Mouse (Mus musculus) forebrain, embryonic 12.5 days (tissue): Measurements from ENCODE around the gene Tff3. TPM values are rescaled to one million over a fixed set of nuclear protein-coding genes. Genes with fewer than 3 reads are reported as not detected.
A peak's percentile ranks its signal among the peaks of the same experiment; 100 is the strongest.

Experiments used
- ATAC-seq: fragments of 200-750 bp; cut with Nextera tagmentation; 2 replicates; pipeline ENCODE4 v1.8.0; 2017; ENCODE audit warnings: moderate TSS enrichment; ENCODE audit not compliant: low FRiP score
- H3K27ac ChIP-seq: fragments of 300-500 bp; sonication (generic); 2 replicates; pipeline ENCODE4 v1.5.1; 2016; ENCODE audit warnings: mild to moderate bottlenecking
- H3K27me3 ChIP-seq: fragments of 300-500 bp; sonication (generic); 2 replicates; pipeline ENCODE4 v1.6.1; 2016; ENCODE audit warnings: mild to moderate bottlenecking
- H3K36me3 ChIP-seq: fragments of 300-500 bp; sonication (generic); replicated peaks from 2 replicates; pipeline ENCODE4 v1.6.1; 2016; ENCODE audit warnings: mild to moderate bottlenecking
- H3K4me1 ChIP-seq: fragments of 300-500 bp; sonication (generic); 2 replicates; pipeline ENCODE4 v1.6.1; 2016
- H3K4me2 ChIP-seq: fragments of 300-500 bp; sonication (generic); 2 replicates; pipeline ENCODE4 v1.6.1; 2016; ENCODE audit warnings: mild to moderate bottlenecking, moderate library complexity
- H3K4me3 ChIP-seq: fragments of 300-500 bp; sonication (generic); replicated peaks from 2 replicates; pipeline ENCODE4 v1.5.1; 2016; ENCODE audit warnings: mild to moderate bottlenecking
- H3K9ac ChIP-seq: fragments of 300-500 bp; sonication (generic); 2 replicates; pipeline ENCODE4 v1.6.1; 2016; ENCODE audit warnings: mild to moderate bottlenecking
- H3K9me3 ChIP-seq: fragments of 300-500 bp; sonication (generic); 2 replicates; pipeline ENCODE4 v1.6.1; 2016
- WGBS: fragments of 180-500 bp; shearing (Covaris S2); methylation state at CpG from one replicate; pipeline ENCODE4 v1.1.7; 2016; 5-methylcytosine and 5-hydroxymethylcytosine counted together
- polyA plus RNA-seq: library from polyadenylated mRNA; unstranded; fragments of >200 nt; fragmentation: Nextera tagmentation; extraction: Ambion mirVana; gene quantifications from 2 replicates; pipeline ENCODE4 v1.2.1, GENCODE M21; 2016

Gene Tff3
- polyA plus RNA-seq, 1 experiment from 2014 or later = 0.88 TPM

DNA sequence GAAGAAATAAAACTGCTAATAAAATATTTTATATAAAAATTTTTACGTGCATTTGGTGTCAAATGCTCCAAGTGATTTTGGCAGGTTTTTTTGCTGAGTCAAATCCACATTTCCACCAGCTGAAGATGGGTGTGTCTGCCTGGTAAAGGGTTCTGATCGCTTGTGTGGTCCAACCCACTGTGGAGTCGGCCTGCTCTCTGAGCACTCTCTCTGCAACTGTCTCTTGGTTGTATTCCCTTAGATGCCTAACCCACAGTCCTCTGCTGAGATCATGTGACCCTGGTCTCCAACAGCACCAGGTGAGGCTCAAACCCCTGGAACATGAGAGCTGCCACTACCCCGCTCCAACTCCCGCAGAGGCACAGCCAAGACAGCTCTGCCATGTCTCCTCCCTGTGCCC is 11.5 kb downstream of the Tff3 start:
- whole genome bisulfite sequencing = 87% methylated on average over 5 of the region's 5 CpGs
- ATAC-seq = no peak
- H3K4me3 ChIP-seq = no peak overlapping the region
- peaks cover 18% of the 10 kb centered on the region for H3K4me1 ChIP-seq
- H3K27me3 ChIP-seq = no peaks in the 10 kb centered on the region
- H3K9ac ChIP-seq = no peak overlapping the region
- no peak overlapping the region for H3K4me2 ChIP-seq
- H3K9me3 ChIP-seq = no peaks in the 10 kb centered on the region
- peaks cover 10% of the 10 kb centered on the region for H3K36me3 ChIP-seq
- H3K27ac ChIP-seq = no peak overlapping the region

DNA sequence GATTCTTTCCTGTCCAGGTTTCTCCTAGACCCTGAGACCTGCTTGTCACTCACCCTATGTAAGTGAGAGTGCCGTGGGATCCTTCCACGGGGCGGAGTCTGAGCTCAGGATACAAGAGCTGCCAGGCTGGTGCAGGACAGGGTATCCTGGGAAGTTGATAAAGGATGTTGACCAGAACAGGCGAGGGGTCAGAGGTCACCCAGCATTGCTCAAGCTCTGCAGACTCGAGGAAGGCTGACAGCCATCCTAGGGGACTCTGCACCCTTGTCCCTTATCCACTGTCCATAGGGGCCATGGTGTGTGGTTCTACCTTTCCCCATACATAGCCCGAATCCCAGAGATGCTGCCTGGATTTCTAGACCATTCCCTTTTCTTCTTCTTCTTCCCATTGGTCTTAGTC is 13.4 kb downstream of the Tff3 start:
- peaks cover 21% of the 10 kb centered on the region for H3K4me1 ChIP-seq

DNA sequence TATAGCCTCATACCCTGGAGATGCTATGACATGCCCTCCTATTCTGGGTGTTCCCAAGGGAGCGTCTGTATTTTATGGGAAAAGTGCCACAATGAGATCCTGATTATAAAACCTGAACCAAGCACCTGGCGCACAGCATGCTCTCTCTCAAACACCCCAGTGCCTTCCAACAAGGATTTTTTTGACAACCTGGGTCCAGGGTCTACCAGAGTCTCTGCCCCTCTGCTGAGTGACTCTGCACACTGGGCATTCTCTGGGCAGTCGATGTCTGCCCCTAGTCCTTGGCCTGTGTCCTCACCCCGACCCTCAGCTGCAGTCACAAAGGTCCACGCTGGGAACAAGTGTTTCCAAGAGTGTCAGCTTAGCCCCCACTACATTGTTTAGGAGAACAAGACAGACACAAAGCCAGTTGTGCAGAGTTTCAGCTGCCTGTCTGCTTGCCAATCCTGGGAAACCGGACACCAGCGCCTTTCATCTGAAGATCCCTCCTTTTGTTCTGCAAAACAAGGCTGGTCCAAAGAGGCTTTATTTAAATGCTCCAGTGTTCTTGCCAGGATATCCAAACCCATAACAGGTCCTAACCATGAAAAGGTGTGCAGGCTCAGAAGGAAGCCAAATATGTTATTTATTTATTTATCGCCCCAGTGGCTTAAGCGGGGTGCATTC is 16.1 kb downstream of the Tff3 start:
- no peaks in the 10 kb centered on the region for H3K27me3 ChIP-seq
- peak overlapping the region; percentile 15 for H3K27ac ChIP-seq
- H3K4me1 ChIP-seq = peaks cover 19% of the 10 kb centered on the region
- WGBS = 23% methylated on average over 9 of the region's 9 CpGs
- H3K9ac ChIP-seq = no peak overlapping the region
- H3K4me3 ChIP-seq = no peak overlapping the region
- no peak for ATAC-seq
- H3K4me2 ChIP-seq = no peak overlapping the region
- H3K36me3 ChIP-seq = peaks cover 26% of the 10 kb centered on the region
- H3K9me3 ChIP-seq = no peaks in the 10 kb centered on the region

More for the DNA sequence above, 13.4 kb downstream of the Tff3 start:
- H3K36me3 ChIP-seq = peaks cover 12% of the 10 kb centered on the region
- no peaks in the 10 kb centered on the region for H3K9me3 ChIP-seq
- no peak overlapping the region for H3K4me3 ChIP-seq
- ATAC-seq = no peak
- H3K9ac ChIP-seq = no peak overlapping the region
- H3K27me3 ChIP-seq = no peaks in the 10 kb centered on the region
- no peak overlapping the region for H3K27ac ChIP-seq
- H3K4me2 ChIP-seq = no peak overlapping the region
- 86% methylated on average over 6 of the region's 6 CpGs for WGBS

DNA sequence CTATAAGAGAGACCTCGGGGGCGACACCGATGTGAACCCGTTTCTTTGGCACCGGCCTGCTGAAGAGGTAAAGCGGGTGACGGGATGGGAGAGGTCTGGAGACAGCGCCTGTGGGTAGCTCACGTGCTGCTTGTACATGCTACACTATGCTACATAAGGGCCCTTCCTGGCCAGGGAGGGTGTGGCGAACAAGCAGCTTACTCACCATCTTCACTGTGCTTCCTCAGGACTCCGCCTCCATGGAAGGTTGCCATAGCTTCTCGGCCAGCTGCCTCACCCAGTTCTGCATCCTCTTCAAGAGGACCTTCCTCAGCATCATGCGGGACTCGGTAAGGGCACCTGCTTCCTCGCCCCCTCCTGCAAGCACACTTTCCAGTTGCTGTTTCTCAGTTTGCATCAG is 21.1 kb downstream of the Tff3 start:
- WGBS = 87% methylated on average over 15 of the region's 15 CpGs
- Histone ChIP-seq H3K27ac (no peak overlapping the region), H3K4me3 (no peak overlapping the region), H3K4me1 (peaks cover 8% of the 10 kb centered on the region), H3K27me3 (no peaks in the 10 kb centered on the region), H3K4me2 (no peak overlapping the region), H3K9me3 (no peaks in the 10 kb centered on the region), H3K36me3 (peaks cover 19% of the 10 kb centered on the region), H3K9ac (no peak overlapping the region)
- no peak for ATAC-seq

DNA sequence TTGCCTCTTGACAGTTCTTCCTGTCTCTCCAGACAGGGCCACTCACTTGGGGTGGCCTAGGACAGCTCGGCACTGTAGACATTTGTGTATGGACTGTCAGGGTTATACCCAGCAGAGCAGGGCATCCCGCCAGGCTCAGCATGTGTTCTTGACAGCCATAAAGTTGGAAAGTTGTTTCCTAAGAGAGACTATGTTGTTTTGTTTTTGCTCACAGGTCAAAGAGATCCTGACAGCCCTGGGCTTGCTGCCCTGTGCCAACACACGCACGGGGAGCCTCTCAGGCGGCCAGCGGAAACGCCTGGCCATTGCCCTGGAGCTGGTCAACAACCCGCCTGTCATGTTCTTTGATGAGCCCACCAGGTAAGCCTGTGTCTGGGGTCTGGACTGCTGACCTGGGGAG is 25.6 kb downstream of the Tff3 start:
- no peaks in the 10 kb centered on the region for H3K27me3 ChIP-seq
- no peak overlapping the region for H3K27ac ChIP-seq
- H3K4me2 ChIP-seq = no peak overlapping the region
- 89% methylated on average over 8 of the region's 8 CpGs for WGBS
- H3K9ac ChIP-seq = no peak overlapping the region
- H3K4me1 ChIP-seq = no peaks in the 10 kb centered on the region
- ATAC-seq = no peak
- H3K9me3 ChIP-seq = no peaks in the 10 kb centered on the region
- H3K4me3 ChIP-seq = no peak overlapping the region
- H3K36me3 ChIP-seq = 0 out of 2 replicates have a peak, but pooled peaks cover 4% of the 10 kb centered on the region

DNA sequence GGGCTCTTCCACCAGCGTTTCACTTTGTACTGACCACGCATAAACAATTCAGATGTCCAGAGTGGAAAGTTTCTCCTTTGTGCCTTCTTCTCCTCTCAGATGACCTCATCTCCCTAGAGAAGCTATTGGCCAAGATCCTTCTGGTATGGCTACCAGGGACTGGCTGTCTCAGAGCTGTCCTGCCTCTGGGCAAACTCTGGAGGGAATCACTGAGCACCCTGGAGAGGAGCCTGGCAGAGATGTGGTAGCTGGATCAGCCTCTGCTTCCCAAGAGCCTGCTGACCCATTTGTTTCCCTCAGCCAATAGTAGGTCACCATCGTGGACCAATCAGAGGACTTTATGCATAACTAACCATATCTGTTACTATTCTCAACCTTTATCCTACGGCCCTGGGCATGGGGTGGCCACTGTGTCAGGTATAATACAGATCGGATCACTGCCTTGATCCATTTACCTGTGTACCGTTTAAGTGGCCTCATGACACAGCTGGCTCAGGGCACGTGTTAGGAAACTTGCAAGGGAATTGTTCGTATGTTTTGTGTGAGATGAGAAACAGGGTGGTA is 26.4 kb downstream of the Tff3 start:
- 86% methylated on average over 8 of the region's 8 CpGs for WGBS
- no peak for ATAC-seq
- no peak overlapping the region for H3K27ac ChIP-seq

DNA sequence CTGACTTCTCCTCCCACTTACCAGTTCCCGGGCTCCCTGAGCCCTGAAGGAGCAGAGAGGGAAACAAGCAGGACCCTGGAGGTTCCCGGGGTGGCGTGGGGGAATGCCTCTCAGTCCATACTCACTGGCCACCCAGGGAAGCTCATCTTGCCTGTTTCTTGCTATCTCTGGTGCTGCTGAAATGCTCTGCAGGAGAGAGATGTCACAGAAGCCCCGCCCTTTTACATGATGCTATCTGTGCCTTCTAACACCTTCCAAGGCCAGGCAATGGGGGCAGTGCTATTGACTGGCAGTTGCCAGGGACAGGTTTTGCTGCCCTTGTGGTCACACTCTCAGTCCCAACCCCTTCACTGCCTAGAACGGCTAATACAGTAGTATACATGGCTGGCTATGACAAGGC is 30.7 kb downstream of the Tff3 start:
- Histone ChIP-seq H3K9ac (no peak overlapping the region), H3K4me2 (no peak overlapping the region), H3K9me3 (no peaks in the 10 kb centered on the region), H3K27ac (no peak overlapping the region), H3K27me3 (no peaks in the 10 kb centered on the region), H3K4me1 (peaks cover 7% of the 10 kb centered on the region; the same call in 1 of the 2 replicates), H3K36me3 (peaks cover 5% of the 10 kb centered on the region; the same call in 1 of the 2 replicates), H3K4me3 (no peak overlapping the region)
- ATAC-seq = no peak
- WGBS = 92% methylated on average over 5 of the region's 5 CpGs

More for the DNA sequence above, 26.4 kb downstream of the Tff3 start:
- H3K9me3 ChIP-seq = no peaks in the 10 kb centered on the region
- no peaks in the 10 kb centered on the region for H3K4me1 ChIP-seq
- 0 out of 2 replicates have a peak, but pooled peaks cover 1% of the 10 kb centered on the region for H3K36me3 ChIP-seq
- H3K4me2 ChIP-seq = no peak overlapping the region
- no peak overlapping the region for H3K9ac ChIP-seq
- H3K27me3 ChIP-seq = no peaks in the 10 kb centered on the region
- no peak overlapping the region for H3K4me3 ChIP-seq

DNA sequence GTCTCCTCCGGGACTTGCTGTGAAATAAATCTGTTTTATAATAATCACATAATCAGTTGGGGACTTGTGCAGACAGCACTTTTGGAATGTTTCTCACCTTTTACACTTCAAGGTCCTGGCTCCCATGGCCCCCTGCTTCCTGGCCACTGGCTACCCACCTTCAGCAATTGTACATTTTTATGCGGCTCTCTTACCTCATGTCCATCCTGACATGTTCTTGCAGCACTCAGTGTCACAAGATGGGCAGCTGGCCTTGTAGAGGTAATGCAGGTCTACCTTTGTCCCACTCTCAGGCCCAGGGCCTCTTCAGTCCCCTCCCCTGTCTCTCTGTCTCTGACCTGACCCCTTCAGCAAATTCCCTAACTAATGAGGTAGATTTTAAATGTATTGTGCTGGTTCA is 32.6 kb downstream of the Tff3 start:
- Histone ChIP-seq H3K9me3 (no peaks in the 10 kb centered on the region), H3K4me3 (no peak overlapping the region), H3K27me3 (no peaks in the 10 kb centered on the region), H3K9ac (no peak overlapping the region), H3K4me2 (no peak overlapping the region), H3K4me1 (peaks cover 7% of the 10 kb centered on the region; the same call in 1 of the 2 replicates), H3K27ac (no peak overlapping the region), H3K36me3 (peaks cover 10% of the 10 kb centered on the region; the same call in 1 of the 2 replicates)
- no peak for ATAC-seq
- whole genome bisulfite sequencing = 93% methylated on average over 2 of the region's 2 CpGs

DNA sequence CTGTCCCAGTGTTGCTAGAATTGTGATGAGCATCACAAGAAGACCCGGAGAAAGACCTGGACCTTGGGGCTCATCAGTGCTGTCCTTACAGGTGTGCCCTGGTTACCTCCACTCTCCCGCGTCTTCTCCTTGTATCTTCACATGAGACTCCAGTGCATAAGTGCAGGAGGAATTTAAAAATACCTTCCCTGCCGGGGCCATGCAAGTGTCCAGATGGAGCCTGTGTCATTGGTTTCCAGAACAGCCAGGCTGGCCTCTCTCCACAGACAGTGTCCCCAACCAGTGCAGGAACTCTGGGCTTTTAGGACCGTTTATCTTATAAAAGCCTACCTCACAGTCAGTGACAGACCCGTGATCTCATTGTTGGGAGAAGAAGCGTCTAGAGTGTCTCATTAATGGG is 33.9 kb downstream of the Tff3 start:
- H3K4me3 ChIP-seq = no peak overlapping the region
- peaks cover 18% of the 10 kb centered on the region for H3K4me1 ChIP-seq
- H3K4me2 ChIP-seq = no peak overlapping the region
- peaks cover 10% of the 10 kb centered on the region; the same call in 1 of the 2 replicates for H3K36me3 ChIP-seq
- H3K27ac ChIP-seq = no peak overlapping the region
- 88% methylated on average over 7 of the region's 7 CpGs for WGBS
- H3K9me3 ChIP-seq = no peaks in the 10 kb centered on the region
- no peak for ATAC-seq
- no peaks in the 10 kb centered on the region for H3K27me3 ChIP-seq
- no peak overlapping the region for H3K9ac ChIP-seq

DNA sequence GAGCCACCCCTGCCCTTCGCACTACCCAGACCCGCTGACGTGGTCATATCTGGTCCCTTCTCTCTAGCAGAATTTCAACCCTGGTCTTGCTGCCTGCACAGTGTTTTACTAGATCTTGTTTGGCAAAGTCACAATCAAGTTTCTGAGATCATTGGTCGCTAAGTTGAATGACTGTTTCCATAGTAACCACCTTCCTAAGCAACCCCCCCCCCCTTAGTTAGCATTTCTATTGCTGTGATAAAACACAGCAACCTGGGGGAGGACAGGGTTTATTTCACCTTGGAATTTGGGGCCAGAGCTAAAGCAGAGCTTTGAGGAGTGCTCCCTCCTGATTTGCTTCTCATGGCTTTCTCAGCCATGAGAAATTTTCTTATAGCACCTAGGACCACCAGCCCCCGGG is 34.7 kb downstream of the Tff3 start:
- Histone ChIP-seq H3K27me3 (no peaks in the 10 kb centered on the region), H3K9ac (no peak overlapping the region), H3K9me3 (no peaks in the 10 kb centered on the region), H3K4me1 (peaks cover 26% of the 10 kb centered on the region), H3K4me2 (no peak overlapping the region), H3K27ac (no peak overlapping the region), H3K4me3 (no peak overlapping the region), H3K36me3 (peaks cover 10% of the 10 kb centered on the region; the same call in 1 of the 2 replicates)
- ATAC-seq = no peak
- WGBS = 63% methylated on average over 5 of the region's 5 CpGs

DNA sequence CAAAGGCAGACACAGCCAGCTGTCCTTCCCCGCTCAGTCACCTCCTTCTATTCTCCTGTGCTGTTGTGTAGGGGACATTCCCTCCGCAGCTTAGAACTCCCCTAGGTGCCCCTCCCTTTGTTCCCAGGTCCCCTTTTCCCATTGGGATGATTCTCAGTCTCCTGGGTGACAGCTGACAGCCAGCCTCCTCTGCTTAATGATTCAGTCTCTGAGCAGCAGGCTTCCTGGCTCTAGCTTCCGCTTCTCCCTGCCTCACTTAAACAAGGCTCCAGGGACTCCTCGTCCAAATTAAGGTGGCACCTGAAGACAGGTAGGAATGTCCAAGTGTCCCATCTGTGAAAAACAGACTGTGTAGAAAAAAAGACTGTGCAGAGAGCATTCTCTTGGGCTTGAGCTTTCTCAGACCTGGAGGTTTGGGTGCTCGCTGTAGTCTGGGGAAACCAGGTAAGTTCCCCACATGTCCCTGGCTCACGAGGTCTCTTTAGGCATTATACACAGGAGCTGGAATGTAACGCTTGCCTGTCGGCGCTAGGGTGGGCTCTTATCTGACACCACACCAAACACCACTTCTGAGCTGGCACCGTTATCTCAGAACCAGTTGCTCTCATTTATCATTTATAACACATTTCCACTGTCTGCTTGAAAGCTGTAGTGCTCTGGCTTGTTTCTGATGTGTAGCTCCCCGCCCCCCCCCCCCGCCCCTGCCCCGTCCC is 38.3 kb downstream of the Tff3 start:
- H3K27me3 ChIP-seq = no peaks in the 10 kb centered on the region
- H3K4me2 ChIP-seq = no peak overlapping the region
- H3K9me3 ChIP-seq = no peaks in the 10 kb centered on the region
- H3K9ac ChIP-seq = no peak overlapping the region
- no peak overlapping the region for H3K4me3 ChIP-seq
- peaks cover 10% of the 10 kb centered on the region; the same call in 1 of the 2 replicates for H3K36me3 ChIP-seq
- ATAC-seq = 0 out of 2 replicates have a peak, but pooled peaks have one; percentile 9
- H3K27ac ChIP-seq = peak overlapping the region; percentile 9
- WGBS = 57% methylated on average over 13 of the region's 13 CpGs
- peaks cover 47% of the 10 kb centered on the region for H3K4me1 ChIP-seq

DNA sequence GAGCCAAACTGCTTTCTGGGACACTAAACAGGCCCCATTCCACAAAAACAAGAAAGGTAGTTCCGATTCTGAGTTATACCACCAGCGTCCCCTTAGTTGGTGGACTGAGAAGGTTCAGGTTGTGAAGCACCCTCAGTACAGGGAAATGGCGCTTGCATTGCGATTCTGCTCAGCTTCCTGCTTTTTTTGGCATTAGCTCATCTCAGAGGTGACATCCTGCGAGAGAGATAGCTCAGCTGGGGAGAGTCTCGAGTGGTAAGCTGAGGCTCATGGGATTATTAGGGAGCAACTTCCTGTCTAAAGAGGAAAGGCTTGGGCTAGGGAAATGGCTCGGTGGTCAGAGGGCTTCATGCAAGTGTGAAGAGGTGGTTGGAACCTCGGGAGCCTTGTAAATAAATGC is 39.6 kb downstream of the Tff3 start:
- H3K9ac ChIP-seq = no peak overlapping the region
- no peaks in the 10 kb centered on the region for H3K27me3 ChIP-seq
- 82% methylated on average over 8 of the region's 8 CpGs for WGBS
- peak overlapping the region; percentile 9 for H3K27ac ChIP-seq
- H3K4me2 ChIP-seq = no peak overlapping the region
- ATAC-seq = no peak
- peaks cover 5% of the 10 kb centered on the region; the same call in 1 of the 2 replicates for H3K36me3 ChIP-seq
- no peak overlapping the region for H3K4me3 ChIP-seq
- peaks cover 47% of the 10 kb centered on the region for H3K4me1 ChIP-seq
- no peaks in the 10 kb centered on the region for H3K9me3 ChIP-seq
